Mouse (Mus musculus) CH12.LX (cell line): ENCODE results near the gene Ptprb. TPM values are rescaled to one million over a fixed set of nuclear protein-coding genes. Genes with fewer than 3 reads are reported as not detected.

Experiments
- DNase-seq: peaks from one replicate; pipeline ENCODE4 v3.0.0-alpha.2; 2013; ENCODE audit errors: extremely low read depth
- H3K27ac ChIP-seq: 2 replicates; pipeline ENCODE4 v1.5.1; 2012; ENCODE audit warnings: low read depth, mild to moderate bottlenecking, control low read depth, moderate library complexity; ENCODE audit not compliant: insufficient read depth
- H3K27me3 ChIP-seq: replicated peaks from 2 replicates; pipeline ENCODE3; 2012; ENCODE audit warnings: inconsistent platforms
- H3K36me3 ChIP-seq, 2 experiments: replicated peaks in 1 of 2; 2 replicates each; pipeline versions ENCODE3 to v1.6.1; 2012; ENCODE audit warnings: inconsistent platforms in 1 of 2, low read length in 1 of 2, mild to moderate bottlenecking in 1 of 2, mixed read lengths in 1 of 2, moderate library complexity in 1 of 2; ENCODE audit not compliant: control insufficient read depth in 1 of 2, insufficient read depth in 1 of 2
- H3K4me1 ChIP-seq, 2 experiments: 2 replicates each; pipeline ENCODE4 v1.6.1; 2012; ENCODE audit warnings: inconsistent platforms in 1 of 2, moderate library complexity in 1 of 2; ENCODE audit not compliant: insufficient read depth in 2 of 2, control insufficient read depth in 1 of 2
- H3K4me2 ChIP-seq: 2 replicates; pipeline ENCODE4 v1.6.1; 2012; ENCODE audit warnings: low read depth, mild to moderate bottlenecking, control low read depth; ENCODE audit not compliant: poor library complexity, insufficient read depth, severe bottlenecking
- H3K4me3 ChIP-seq, 3 experiments: fragments of 150-350 bp in 1 of 3; sonication (generic) in 1 of 3; replicated peaks in 1 of 3; 2 replicates each; pipeline versions ENCODE3 to v1.5.1; 2011 to 2012; ENCODE audit warnings: low read depth in 2 of 3, low read length in 2 of 3, mild to moderate bottlenecking in 2 of 3, moderate library complexity in 2 of 3, control low read depth in 1 of 3, improper control_type of control experiment in 1 of 3, inconsistent platforms in 1 of 3, mixed read lengths in 1 of 3; ENCODE audit not compliant: poor library complexity in 1 of 3
- H3K79me2 ChIP-seq: replicated peaks from 2 replicates; pipeline ENCODE4 v1.6.1; 2012; ENCODE audit warnings: mild to moderate bottlenecking, moderate library complexity; ENCODE audit not compliant: control insufficient read depth, poor library complexity, insufficient read depth, severe bottlenecking; ENCODE audit errors: extremely low read depth
- H3K9ac ChIP-seq: 2 replicates; pipeline ENCODE4 v1.6.1; 2012; ENCODE audit warnings: low read depth, mild to moderate bottlenecking, control low read depth, moderate library complexity; ENCODE audit not compliant: insufficient read depth
- H3K9me3 ChIP-seq: replicated peaks from 2 replicates; pipeline ENCODE3; 2012; ENCODE audit warnings: low read length, inconsistent platforms, mixed read lengths
- BHLHE40 ChIP-seq: IDR thresholded peaks from 2 replicates; pipeline ENCODE4 v1.6.1; 2011; ENCODE audit warnings: mild to moderate bottlenecking, low read depth, low read length, improper control_type of control experiment
- CTCF ChIP-seq, 2 experiments: IDR thresholded peaks in 1 of 2; conservative IDR thresholded peaks in 1 of 2; 2 replicates each; pipeline ENCODE4 v1.5.1; 2011 to 2012; ENCODE audit warnings: low read depth in 2 of 2, low read length in 2 of 2, improper control_type of control experiment in 1 of 2, inconsistent platforms in 1 of 2, mild to moderate bottlenecking in 1 of 2, moderate library complexity in 1 of 2
- E2F4 ChIP-seq: IDR thresholded peaks from 2 replicates; pipeline ENCODE4 v1.6.1; 2011; ENCODE audit warnings: low read depth, low read length, improper control_type of control experiment; ENCODE audit not compliant: insufficient replicate concordance
- ELF1 ChIP-seq: IDR thresholded peaks from 2 replicates; pipeline ENCODE4 v1.6.1; 2014; ENCODE audit warnings: low read depth, mild to moderate bottlenecking, inconsistent platforms, low read length, improper control_type of control experiment
- GABPA ChIP-seq: IDR thresholded peaks from 2 replicates; pipeline ENCODE4 v1.6.1; 2012; ENCODE audit warnings: low read depth, low read length, improper control_type of control experiment, inconsistent platforms; ENCODE audit not compliant: insufficient replicate concordance
- HCFC1 ChIP-seq: IDR thresholded peaks from 2 replicates; pipeline ENCODE4 v1.6.1; 2012; ENCODE audit warnings: low read depth, mild to moderate bottlenecking, inconsistent platforms, low read length, improper control_type of control experiment
- IRF4 ChIP-seq: IDR thresholded peaks from 2 replicates; pipeline ENCODE4 v1.6.1; 2014; ENCODE audit warnings: low read depth, mild to moderate bottlenecking, inconsistent platforms, low read length, improper control_type of control experiment
- KAT2A ChIP-seq: IDR thresholded peaks from 2 replicates; pipeline ENCODE4 v1.6.1; 2012; ENCODE audit warnings: low read length, improper control_type of control experiment, inconsistent platforms; ENCODE audit not compliant: insufficient replicate concordance
- MEF2A ChIP-seq: IDR thresholded peaks from 2 replicates; pipeline ENCODE4 v1.6.1; 2014; ENCODE audit warnings: low read depth, mild to moderate bottlenecking, inconsistent platforms, low read length, improper control_type of control experiment, borderline replicate concordance
- MYC ChIP-seq: IDR thresholded peaks from 2 replicates; pipeline ENCODE4 v1.6.1; 2011; ENCODE audit warnings: low read depth, mild to moderate bottlenecking, improper control_type of control experiment, low read length
- SMC3 ChIP-seq: IDR thresholded peaks from 2 replicates; pipeline ENCODE4 v1.6.1; 2011; ENCODE audit warnings: low read depth, low read length, improper control_type of control experiment
- TBP ChIP-seq: conservative IDR thresholded peaks from 2 replicates; pipeline ENCODE4 v1.6.1; 2011; ENCODE audit warnings: low read depth, low read length, improper control_type of control experiment
- UBTF ChIP-seq: IDR thresholded peaks from 2 replicates; pipeline ENCODE4 v1.6.1; 2012; ENCODE audit warnings: low read depth, mild to moderate bottlenecking, inconsistent platforms, low read length, improper control_type of control experiment, moderate library complexity
- USF2 ChIP-seq: conservative IDR thresholded peaks from 2 replicates; pipeline ENCODE4 v1.6.1; 2011; ENCODE audit warnings: low read depth, low read length, improper control_type of control experiment
- ZC3H11A ChIP-seq: IDR thresholded peaks from 2 replicates; pipeline ENCODE4 v1.6.1; 2012; ENCODE audit warnings: low read depth, mild to moderate bottlenecking, inconsistent platforms, low read length, improper control_type of control experiment
- ZKSCAN1 ChIP-seq: IDR thresholded peaks from 2 replicates; pipeline ENCODE4 v1.6.1; 2012; ENCODE audit warnings: low read depth, inconsistent platforms, low read length, improper control_type of control experiment, borderline replicate concordance
- ZMIZ1 ChIP-seq: IDR thresholded peaks from 2 replicates; pipeline ENCODE4 v1.6.1; 2012; ENCODE audit warnings: low read depth, mild to moderate bottlenecking, inconsistent platforms, low read length, improper control_type of control experiment
- dilution Hi-C: fragments of 300-500 bp; cut with MboI; formaldehyde crosslinking; loops from 2 replicates; pipeline ENCODE4 v1.14.3; 2020; ENCODE audit warnings: low sequenced_read_pairs; ENCODE audit not compliant: extremely low pct_unique_long_range_greater_than_20kb, extremely low pct_ligation_motif_present
- in situ Hi-C: fragments of 300-500 bp; cut with MboI; formaldehyde crosslinking; loops from 3 replicates; pipeline ENCODE4 v1.14.3; 2019; ENCODE audit warnings: low sequenced_read_pairs, low pct_ligation_motif_present, low pct_unique_long_range_greater_than_20kb, mixed read lengths
- polyA plus RNA-seq: library from polyadenylated mRNA; unstranded; fragments of >175 nt; gene quantifications from 2 replicates; pipeline ENCODE4 v1.2.1, GENCODE M21; 2012; ENCODE audit warnings: low read depth; ENCODE audit not compliant: insufficient read length
- total RNA-seq, 2 experiments: library from RNA; depleted of rRNA; stranded (reverse); fragments of 300-350 nt in 1 of 2; fragments of >200 nt in 1 of 2; gene quantifications; 2 replicates each; pipeline ENCODE4 v1.2.3; 2012 to 2014

Gene Ptprb
- total and polyA plus RNA-seq, 3 experiments: not detected

DNA sequence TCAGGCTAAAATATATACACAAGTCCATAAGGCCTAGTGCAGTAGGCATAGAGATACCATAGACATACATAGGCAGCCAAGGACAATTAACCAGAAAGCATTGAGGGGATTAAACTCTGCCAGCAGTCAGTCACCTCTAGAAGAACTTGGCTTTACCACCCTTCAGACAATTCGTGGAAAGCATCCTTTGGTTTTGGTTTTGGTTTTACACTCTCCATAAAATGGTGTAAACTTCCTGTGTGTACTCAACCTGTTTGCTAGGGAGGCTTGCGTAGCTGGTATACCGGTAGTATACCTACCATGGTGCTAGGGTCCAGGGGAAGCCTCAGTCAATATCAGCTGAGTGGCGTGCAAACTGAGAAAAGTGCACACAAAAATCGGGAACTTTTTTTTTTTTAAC, 121.0 kb downstream of the Ptprb start:
- Histone ChIP-seq H3K36me3 (no peaks in the 10 kb centered on the region), H3K4me1 (peaks cover 0 to 6% of the 10 kb centered on the region in 2 experiments; a peak in 2 of 4 replicates), H3K4me3 (no peak overlapping the region), H3K9me3 (no peaks in the 10 kb centered on the region), H3K9ac (no peak overlapping the region), H3K79me2 (no peaks in the 10 kb centered on the region), H3K4me2 (peak overlapping the region; percentile 62; the same call in 1 of the 2 replicates), H3K27ac (no peak overlapping the region), H3K27me3 (no peaks in the 10 kb centered on the region)
- TF ChIP-seq SMC3: no peak
- TF ChIP-seq HCFC1: no peak
- TF ChIP-seq KAT2A: no peak
- TF ChIP-seq ZMIZ1: no peak
- no peak for TF ChIP-seq BHLHE40
- TF ChIP-seq ELF1: no peak
- no peak for DNase-seq
- in situ Hi-C loops (no loop called here), dilution Hi-C loops (no loop called here)

DNA sequence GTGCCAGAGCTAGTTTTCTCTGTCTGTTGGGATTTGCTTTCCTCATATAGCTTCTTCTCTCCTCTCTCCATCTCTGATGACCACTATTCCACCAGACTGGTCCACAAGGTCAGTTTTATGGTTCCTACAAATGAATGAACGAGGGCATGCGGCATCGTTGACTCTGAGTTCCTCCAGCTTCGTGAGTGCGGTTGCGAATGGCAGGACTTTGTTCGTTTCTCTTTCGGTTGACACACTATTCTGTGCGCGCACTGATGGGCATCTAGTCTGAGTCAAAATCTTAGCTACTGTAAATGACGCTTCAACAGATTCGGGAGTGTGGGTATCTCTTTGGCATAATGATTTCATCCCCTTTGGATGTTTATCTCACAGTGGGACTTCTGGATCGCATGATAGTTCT, 121.6 kb downstream of the Ptprb start:
- TF ChIP-seq TBP: no peak
- no peak for TF ChIP-seq IRF4
- TF ChIP-seq, all 38 proteins: peak for 0
- no peak for DNase-seq
- H3K79me2 ChIP-seq: no peaks in the 10 kb centered on the region
- no peak overlapping the region for H3K27ac ChIP-seq
- H3K4me3 ChIP-seq: no peak overlapping the region
- dilution Hi-C loops: no loop called here
- H3K9me3 ChIP-seq: no peaks in the 10 kb centered on the region
- H3K27me3 ChIP-seq: no peaks in the 10 kb centered on the region
- no peaks in the 10 kb centered on the region for H3K36me3 ChIP-seq
- H3K9ac ChIP-seq: no peak overlapping the region
- no peak overlapping the region for H3K4me2 ChIP-seq
- in situ Hi-C loops: no loop called here
- H3K4me1 ChIP-seq: peaks cover 0 to 6% of the 10 kb centered on the region in 2 experiments; a peak in 2 of 4 replicates

GRCm38 (mm10) chr10:116397573-116397972, 122.2 kb downstream of the Ptprb start:
- dilution Hi-C loops: no loop called here
- H3K27ac ChIP-seq: no peak overlapping the region
- peak overlapping the region; percentile 6; the same call in 1 of the 2 replicates for H3K4me2 ChIP-seq
- TF ChIP-seq ZKSCAN1: no peak
- TF ChIP-seq KAT2A: no peak
- no peak for TF ChIP-seq MEF2A
- TF ChIP-seq UBTF: no peak
- TF ChIP-seq SMC3: no peak
- TF ChIP-seq MYC: no peak
- TF ChIP-seq CTCF (conservative IDR thresholded peaks at IDR 0.05 in 1 of 2, IDR thresholded peaks at IDR 0.05 in 1 of 2; ENCODE audit: low read depth in 2 of 2, low read length in 2 of 2): no peak
- no peak for TF ChIP-seq USF2
- TF ChIP-seq E2F4: no peak
- no peak for TF ChIP-seq GABPA
- no peak for TF ChIP-seq TBP
- TF ChIP-seq ZC3H11A: no peak
- H3K9ac ChIP-seq: no peak overlapping the region
- H3K4me1 ChIP-seq: peaks cover 0 to 6% of the 10 kb centered on the region in 2 experiments; a peak in 2 of 4 replicates
- H3K27me3 ChIP-seq: no peaks in the 10 kb centered on the region
- in situ Hi-C loops: no loop called here
- H3K36me3 ChIP-seq: no peaks in the 10 kb centered on the region
- no peak overlapping the region for H3K4me3 ChIP-seq
- no peaks in the 10 kb centered on the region for H3K9me3 ChIP-seq
- DNase-seq: no peak
- H3K79me2 ChIP-seq: no peaks in the 10 kb centered on the region
